Comparison of ENCODE assay signal across 9 mouse cellular contexts in the genomic region with DNA sequence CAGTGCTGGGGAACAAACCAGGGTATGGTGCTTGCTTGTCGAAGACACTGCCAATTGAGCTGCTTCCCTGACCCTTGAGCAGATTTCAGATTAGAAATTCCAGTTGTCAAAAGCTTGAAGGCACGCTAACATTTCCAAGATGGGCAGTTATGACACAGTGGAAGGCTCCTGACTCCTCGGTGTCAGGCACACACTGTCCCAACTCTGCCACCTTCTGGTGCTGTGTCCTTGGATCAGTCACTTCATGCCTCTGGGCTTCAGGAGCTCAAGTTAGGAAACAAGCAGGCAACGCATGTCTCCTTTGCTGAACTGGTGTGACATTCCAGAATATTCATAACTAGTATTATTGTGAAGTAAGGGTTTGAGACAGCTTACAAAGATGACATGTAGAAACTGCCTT. TPM values are rescaled to one million over a fixed set of nuclear protein-coding genes. Genes with fewer than 3 reads are reported as not detected.
DNase-seq lines count a peak whose midpoint lies in the region; ATAC-seq and TF ChIP-seq lines count a peak whose summit lies in the region.
"Had no signal": no experiment of that assay in that cellular context is flagged by ENCODE, and none has a peak within 500 bp of the region (broad histone marks: within the 10 kb centered on the region; RNA-seq: fewer than 3 reads in every experiment).

No protein-coding gene starts in this region.

- peaks cover 8% of the 10 kb centered on the region for H3K4me1 ChIP-seq in heart, embryonic 11.5 days (ENCODE audit: control insufficient read depth, insufficient read depth, low read length)
- no peaks in the 10 kb centered on the region for H3K4me1 ChIP-seq in MEL (ENCODE audit: control insufficient read depth in 1 of 2, insufficient read depth in 2 of 2, low read length in 2 of 2)
- H3K4me1 ChIP-seq in cortical plate, adult 2 months (ENCODE audit: control insufficient read depth, insufficient read depth, low read length): no peaks in the 10 kb centered on the region
- H3K4me1 ChIP-seq in lung, adult 2 months (ENCODE audit: control insufficient read depth, insufficient read depth, low read length): peaks cover 11% of the 10 kb centered on the region
- peaks cover 22% of the 10 kb centered on the region for H3K4me1 ChIP-seq in forebrain, embryonic 10.5 days

- no peak overlapping the region for H3K4me3 ChIP-seq in heart, embryonic 11.5 days (ENCODE audit: low read depth, low read length)
- H3K4me3 ChIP-seq in MEL (ENCODE audit: control insufficient read depth in 1 of 2, insufficient read depth in 1 of 2, low read depth in 2 of 2, low read length in 2 of 2): no peak overlapping the region
- no peak overlapping the region for H3K4me3 ChIP-seq in cortical plate, adult 2 months (ENCODE audit: insufficient read depth, low read length)
- H3K4me3 ChIP-seq in lung, adult 2 months (replicated peaks; ENCODE audit: extremely low read depth, low read depth, low read length): no peak overlapping the region
- no peak overlapping the region for H3K4me3 ChIP-seq in forebrain, embryonic 10.5 days
- H3K4me3 ChIP-seq: megakaryocyte, embryonic 14.5 days had no signal

- no peaks in the 10 kb centered on the region for H3K36me3 ChIP-seq in heart, embryonic 11.5 days (ENCODE audit: control insufficient read depth, insufficient read depth, low read length)
- no peaks in the 10 kb centered on the region for H3K36me3 ChIP-seq in MEL (ENCODE audit: control insufficient read depth in 1 of 2, insufficient read depth in 2 of 2, low read length in 2 of 2)
- H3K36me3 ChIP-seq in forebrain, embryonic 10.5 days (replicated peaks): no peaks in the 10 kb centered on the region

- no peaks in the 10 kb centered on the region for H3K27me3 ChIP-seq in heart, embryonic 11.5 days (ENCODE audit: control insufficient read depth, insufficient read depth, low read length)
- peaks cover 0 to 4% of the 10 kb centered on the region in 2 experiments; a peak in 1 of 4 replicates for H3K27me3 ChIP-seq in MEL (ENCODE audit: control insufficient read depth in 1 of 2, insufficient read depth in 2 of 2, low read length in 2 of 2)
- H3K27me3 ChIP-seq in forebrain, embryonic 10.5 days (ENCODE audit: poor library complexity, severe bottlenecking): peaks cover 9% of the 10 kb centered on the region; the same call in 1 of the 2 replicates

- DNase-seq in heart, postnatal 10 days: peak; percentile 55 to 57
- DNase-seq in MEL (ENCODE audit: low read depth, low spot score): no peak
- peak; percentile 40 for DNase-seq in lung, adult 2 months
- DNase-seq in layer of hippocampus, adult 8-10 months (ENCODE audit: low spot score in 2 of 2): no peak
- DNase-seq in left cerebral cortex, postnatal 14 days (ENCODE audit: low spot score in 2 of 2): no peak
- DNase-seq in forebrain, embryonic 10.5 days (ENCODE audit: extremely low spot score, low spot score): no peak

- no peaks in the 10 kb centered on the region for H3K9me3 ChIP-seq in heart, embryonic 11.5 days (replicated peaks; ENCODE audit: control insufficient read depth, low read length)
- no peaks in the 10 kb centered on the region for H3K9me3 ChIP-seq in MEL (replicated peaks; ENCODE audit: insufficient read depth, low read length)
- H3K9me3 ChIP-seq in forebrain, embryonic 10.5 days: no peaks in the 10 kb centered on the region
- H3K9me3 ChIP-seq: megakaryocyte, embryonic 14.5 days had no signal

- H3K4me2 ChIP-seq in heart, embryonic 11.5 days: no peak overlapping the region

- TF ChIP-seq CTCF in MEL (IDR thresholded peaks at IDR 0.05 in 2 of 3, conservative IDR thresholded peaks at IDR 0.05 in 1 of 3; ENCODE audit: control insufficient read depth in 1 of 3, insufficient read depth in 1 of 3, low read depth in 2 of 3, low read length in 3 of 3, poor library complexity in 1 of 3, severe bottlenecking in 1 of 3): peak in 2 of 3 experiments; percentile 24; a peak in 3 of 6 replicates
- 0 out of 2 replicates have a peak, but pooled peaks have one; percentile 5 for TF ChIP-seq CTCF in cortical plate, adult 2 months (IDR thresholded peaks at IDR 0.05; ENCODE audit: extremely low read depth, insufficient read depth, low read length)
- TF ChIP-seq CTCF in lung, adult 2 months (IDR thresholded peaks at IDR 0.05; ENCODE audit: insufficient read depth, low read length): peak; percentile 83

- WGBS in heart, embryonic 11.5 days (ENCODE audit: insufficient replicate concordance): 42% methylated on average over 4 of the region's 4 CpGs
- 40% methylated on average over 4 of the region's 4 CpGs for WGBS in lung, adult 2 months
- WGBS in forebrain, embryonic 10.5 days: 71% methylated on average over 4 of the region's 4 CpGs

- TF ChIP-seq RAD21 in MEL (IDR thresholded peaks at IDR 0.05; ENCODE audit: low read depth, low read length): peak; percentile 24

- H3K79me2 ChIP-seq in MEL (ENCODE audit: control insufficient read depth, insufficient read depth, low read length, poor library complexity): no peaks in the 10 kb centered on the region

- TF ChIP-seq EP300 in MEL (IDR thresholded peaks at IDR 0.05; ENCODE audit: low read depth in 1 of 2, low read length in 2 of 2): no peak

- intact Hi-C loops in heart, postnatal 10 days (cut with DNase I): loop anchor here (2.0 to 10.0 kb wide), 3 partner anchors 111 to 557 kb away; a partner anchor contains a TSS
- intact Hi-C loops in left cerebral cortex, postnatal 14 days (cut with DNase I): no loop called here

- TF ChIP-seq POLR2A in MEL (IDR thresholded peaks at IDR 0.05; ENCODE audit: control insufficient read depth in 1 of 2, insufficient read depth in 1 of 2, low read depth in 1 of 2, low read length in 2 of 2, poor library complexity in 1 of 2): no peak
- TF ChIP-seq POLR2A in cortical plate, adult 2 months (IDR thresholded peaks at IDR 0.05; ENCODE audit: extremely low read depth, insufficient read depth, low read length): no peak
- TF ChIP-seq POLR2A in lung, adult 2 months (IDR thresholded peaks at IDR 0.05; ENCODE audit: borderline replicate concordance, extremely low read depth, low read depth, low read length): no peak

- ATAC-seq in heart, embryonic 11.5 days (replicated peaks; ENCODE audit: insufficient number of reproducible peaks, low FRiP score, low TSS enrichment): no peak

- H3K9ac ChIP-seq in heart, embryonic 11.5 days (ENCODE audit: low read depth, low read length): no peak overlapping the region
- H3K9ac ChIP-seq in MEL (ENCODE audit: control insufficient read depth, low read depth, low read length, poor library complexity, severe bottlenecking): no peak overlapping the region

- H3K27ac ChIP-seq in heart, embryonic 11.5 days (ENCODE audit: low read depth, low read length): no peak overlapping the region
- H3K27ac ChIP-seq in MEL (ENCODE audit: control insufficient read depth, low read depth, low read length): no peak overlapping the region
- H3K27ac ChIP-seq in cortical plate, adult 2 months (ENCODE audit: insufficient read depth, low read length): no peak overlapping the region
- no peak overlapping the region for H3K27ac ChIP-seq in forebrain, embryonic 10.5 days

TF ChIP-seq in MEL, 35 proteins besides CTCF, POLR2A, EP300 and RAD21:
- TF ChIP-seq NRF1 (IDR thresholded peaks at IDR 0.05; ENCODE audit: insufficient read depth, low read depth, low read length, poor library complexity, severe bottlenecking): no peak
- TF ChIP-seq TAL1 (IDR thresholded peaks at IDR 0.05; ENCODE audit: low read length): no peak
- peak; percentile 30 for TF ChIP-seq SMC3 (IDR thresholded peaks at IDR 0.05; ENCODE audit: low read depth, low read length)

RNA-seq across cellular contexts. Expression of a gene that starts 39.7 kb away (rescaled TPM):
- 100 to 1,000 TPM; 387 to 411 TPM for total RNA-seq in heart, postnatal 10 days (2021)
- 125 and 268 TPM in 2 replicates for polyA plus RNA-seq in heart, embryonic 11.5 days (2014; fragmentation: Nextera tagmentation; extraction: Ambion mirVana)
- 43.8 and 49.0 TPM in 2 replicates for total RNA-seq in MEL (2012; rRNA removed)
- polyA plus RNA-seq in MEL (2012; ENCODE audit: insufficient read depth in 1 of 2, insufficient read length in 2 of 2, low read depth in 1 of 2, low replicate concordance in 2 of 2, missing spikeins in 1 of 2): 10 to 100 TPM in 1 of 2 experiments, not detected in 1; 49.7 TPM
- polyA plus RNA-seq in cortical plate, adult 2 months (2012; rRNA removed): 240 and 242 TPM in 2 replicates
- 330 and 363 TPM in 2 replicates for polyA plus RNA-seq in lung, adult 2 months (2012; rRNA removed)
- 100 to 1,000 TPM; 209 to 255 (median 223) TPM for total RNA-seq in layer of hippocampus, adult 8-10 months (2022)
- total RNA-seq in left cerebral cortex, postnatal 14 days (2021): 100 to 1,000 TPM; 179 to 188 TPM
- 178 and 181 TPM in 2 replicates for polyA plus RNA-seq in forebrain, embryonic 10.5 days (2016; fragmentation: Nextera tagmentation; extraction: Ambion mirVana)

Comparison
In these comparisons a context has a peak if more than half of its experiments do, and no peak if none do; other contexts are left out.
1. DNase-seq: peak in heart, postnatal 10 days (2 of 2) and lung, adult 2 months (single experiment); none in MEL (single experiment), layer of hippocampus, adult 8-10 months (0 of 2), left cerebral cortex, postnatal 14 days (0 of 2) and forebrain, embryonic 10.5 days (single experiment).
2. CTCF ChIP-seq: peak in every context shown above with its lines; median percentile 83 in lung, adult 2 months; 24 in MEL; 5 in cortical plate, adult 2 months.